Mouse (Mus musculus) lung, postnatal 0 days (tissue): ENCODE results near the gene Fyttd1. TPM values are rescaled to one million over a fixed set of nuclear protein-coding genes. Genes with fewer than 3 reads are reported as not detected.

Source experiments
- ATAC-seq: fragments of 200-750 bp; cut with Nextera tagmentation; 2 replicates; pipeline ENCODE4 v1.8.0; 2017; ENCODE audit warnings: moderate library complexity
- DNase-seq: peaks from one replicate; pipeline ENCODE4 v3.0.0-alpha.2; 2016; ENCODE audit warnings: low spot score
- H3K27ac ChIP-seq: fragments of 300-500 bp; sonication (generic); 2 replicates; pipeline ENCODE4 v1.5.1; 2014; ENCODE audit warnings: antibody characterized with exemption, mild to moderate bottlenecking, low read length, mixed read lengths
- H3K27me3 ChIP-seq: fragments of 300-500 bp; sonication (generic); replicated peaks from 2 replicates; pipeline ENCODE4 v1.6.1; 2014; ENCODE audit warnings: low read length, mixed read lengths; ENCODE audit not compliant: insufficient read depth
- H3K36me3 ChIP-seq: fragments of 300-500 bp; sonication (generic); 2 replicates; pipeline ENCODE4 v1.6.1; 2014; ENCODE audit warnings: low read length, mixed read lengths; ENCODE audit not compliant: insufficient read depth
- H3K4me1 ChIP-seq: fragments of 300-500 bp; sonication (generic); 2 replicates; pipeline ENCODE4 v1.6.1; 2014; ENCODE audit warnings: antibody characterized with exemption, low read depth, low read length, mixed read lengths; ENCODE audit not compliant: insufficient read depth
- H3K4me2 ChIP-seq: fragments of 300-500 bp; sonication (generic); replicated peaks from 2 replicates; pipeline ENCODE4 v1.6.1; 2014; ENCODE audit warnings: low read depth, mild to moderate bottlenecking, low read length, moderate library complexity, mixed read lengths
- H3K4me3 ChIP-seq: fragments of 300-500 bp; sonication (generic); 2 replicates; pipeline ENCODE4 v1.5.1; 2014; ENCODE audit warnings: low read depth, low read length
- H3K9ac ChIP-seq: fragments of 300-500 bp; sonication (generic); replicated peaks from 2 replicates; pipeline ENCODE4 v1.6.1; 2014; ENCODE audit warnings: low read depth, mild to moderate bottlenecking
- H3K9me3 ChIP-seq: fragments of 300-500 bp; sonication (generic); 2 replicates; pipeline ENCODE4 v1.6.1; 2016; ENCODE audit warnings: low read length, mixed read lengths
- CTCF ChIP-seq: IDR thresholded peaks from 2 replicates; pipeline ENCODE4 v1.5.1; 2016; ENCODE audit warnings: antibody characterized with exemption, mild to moderate bottlenecking
- EP300 ChIP-seq: IDR thresholded peaks from 2 replicates; pipeline ENCODE4 v1.6.1; 2016; ENCODE audit warnings: antibody characterized with exemption, mild to moderate bottlenecking, control low read depth
- WGBS: fragments of 180-500 bp; shearing (Covaris S2); extraction: QIAGEN DNeasy Blood & Tissue Kit; methylation state at CpG from one replicate; pipeline ENCODE4 v1.1.7; 2014; 5-methylcytosine and 5-hydroxymethylcytosine counted together
- polyA plus RNA-seq: library from polyadenylated mRNA; unstranded; fragments of >200 nt; fragmentation: Nextera tagmentation; extraction: Ambion mirVana; gene quantifications from 2 replicates; pipeline ENCODE4 v1.2.1, GENCODE M21; 2015

The Fyttd1 gene
- polyA plus RNA-seq, 1 experiment from 2014 or later = 63.5 TPM

DNA sequence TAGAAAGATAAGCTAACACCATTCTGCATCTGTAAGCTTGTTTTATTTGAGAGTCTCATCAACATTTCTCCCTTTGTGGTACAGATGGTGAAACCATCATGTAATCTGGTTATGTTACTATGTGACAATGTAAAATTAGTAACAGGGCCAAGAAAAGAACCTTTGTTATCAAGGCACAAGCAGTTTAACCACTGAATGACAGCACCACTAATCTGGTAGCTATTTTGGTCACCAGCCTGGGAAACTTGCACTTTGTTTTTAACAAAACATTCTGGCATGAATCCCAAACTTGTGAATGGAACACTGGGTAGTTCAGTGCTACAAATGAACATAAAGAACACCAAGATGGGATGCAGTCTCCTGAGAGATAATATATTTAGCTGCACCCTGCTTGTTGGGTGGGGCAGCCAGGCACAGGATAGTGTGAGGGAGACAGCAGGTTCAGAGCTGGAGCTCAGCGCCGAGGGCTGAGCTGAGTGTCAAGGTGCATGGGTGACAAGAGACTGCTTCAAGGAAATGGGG lies 23.2 kb upstream of the Fyttd1 start:
- no peak for TF ChIP-seq EP300
- no peak for TF ChIP-seq CTCF
- H3K27ac ChIP-seq = 0 out of 2 replicates have a peak overlapping the region, but pooled peaks have one; percentile 44
- H3K9ac ChIP-seq = no peak overlapping the region
- WGBS = 57% methylated on average over 2 of the region's 2 CpGs
- H3K27me3 ChIP-seq = no peaks in the 10 kb centered on the region
- no peak overlapping the region for H3K4me3 ChIP-seq
- no peaks in the 10 kb centered on the region for H3K9me3 ChIP-seq
- H3K4me1 ChIP-seq = no peaks in the 10 kb centered on the region; the same call in 1 of the 2 replicates
- H3K36me3 ChIP-seq = no peaks in the 10 kb centered on the region; the same call in 1 of the 2 replicates
- DNase-seq (peak; percentile 5), ATAC-seq (no peak; the same call in 1 of the 2 replicates)
- H3K4me2 ChIP-seq = no peak overlapping the region

DNA sequence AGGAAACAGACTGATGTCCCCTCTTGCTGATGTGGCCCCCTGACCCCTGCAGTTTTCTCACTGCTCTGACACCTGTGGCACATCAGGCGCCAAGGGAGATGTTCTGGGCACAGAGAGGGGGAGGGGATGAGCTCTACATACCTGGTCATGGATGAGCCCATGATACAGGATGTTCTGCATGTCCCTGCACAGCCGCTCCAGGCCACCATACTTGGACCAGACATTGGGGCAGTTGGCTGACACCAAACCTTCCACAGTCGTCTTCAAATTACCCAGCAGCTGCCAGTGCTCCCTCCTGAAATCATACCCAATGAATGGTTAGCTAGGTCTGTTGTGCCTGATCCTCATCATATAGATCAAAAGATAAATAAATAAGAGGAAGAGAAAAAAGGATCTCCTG lies 20.5 kb upstream of the Fyttd1 start:
- ATAC-seq = no peak
- TF ChIP-seq CTCF (no peak), EP300 (no peak)
- peaks cover 3% of the 10 kb centered on the region; the same call in 1 of the 2 replicates for H3K4me1 ChIP-seq
- no peak overlapping the region for H3K4me2 ChIP-seq
- no peak for DNase-seq
- H3K27ac ChIP-seq = no peak overlapping the region
- no peak overlapping the region for H3K4me3 ChIP-seq
- no peaks in the 10 kb centered on the region for H3K9me3 ChIP-seq
- no peak overlapping the region for H3K9ac ChIP-seq
- H3K36me3 ChIP-seq = 0 out of 2 replicates have a peak, but pooled peaks cover 5% of the 10 kb centered on the region
- 82% methylated on average over 3 of the region's 3 CpGs for WGBS
- H3K27me3 ChIP-seq = no peaks in the 10 kb centered on the region

DNA sequence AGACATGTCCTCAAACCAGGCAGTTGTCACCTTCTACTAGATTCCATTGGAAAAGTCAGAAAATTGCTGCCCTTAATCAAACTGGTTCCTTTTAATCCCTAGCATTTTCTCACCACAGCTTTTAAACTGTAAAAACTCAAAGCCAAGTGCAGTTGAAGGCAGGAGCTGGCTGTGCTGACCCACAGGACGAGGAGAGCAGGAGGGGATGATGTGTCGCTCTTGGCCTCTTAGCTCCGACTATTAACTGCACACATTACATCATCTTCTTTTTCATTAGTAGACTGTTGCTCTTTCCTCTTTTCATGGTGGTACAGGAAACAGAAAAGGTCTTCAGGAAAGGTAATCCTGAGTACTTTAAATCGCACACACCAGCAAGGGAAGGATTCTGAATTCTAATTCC lies 18.9 kb upstream of the Fyttd1 start:
- peaks cover 3% of the 10 kb centered on the region; the same call in 1 of the 2 replicates for H3K4me1 ChIP-seq
- no peak overlapping the region for H3K4me3 ChIP-seq
- H3K36me3 ChIP-seq = 0 out of 2 replicates have a peak, but pooled peaks cover 5% of the 10 kb centered on the region
- TF ChIP-seq CTCF (no peak), EP300 (no peak)
- 36% methylated on average over 4 of the region's 4 CpGs for WGBS
- peak overlapping the region; percentile 81 for H3K27ac ChIP-seq
- ATAC-seq (0 out of 2 replicates have a peak, but pooled peaks have one; percentile 36), DNase-seq (peak; percentile 28)
- no peak overlapping the region for H3K9ac ChIP-seq
- no peak overlapping the region for H3K4me2 ChIP-seq
- no peaks in the 10 kb centered on the region for H3K9me3 ChIP-seq
- no peaks in the 10 kb centered on the region for H3K27me3 ChIP-seq

DNA sequence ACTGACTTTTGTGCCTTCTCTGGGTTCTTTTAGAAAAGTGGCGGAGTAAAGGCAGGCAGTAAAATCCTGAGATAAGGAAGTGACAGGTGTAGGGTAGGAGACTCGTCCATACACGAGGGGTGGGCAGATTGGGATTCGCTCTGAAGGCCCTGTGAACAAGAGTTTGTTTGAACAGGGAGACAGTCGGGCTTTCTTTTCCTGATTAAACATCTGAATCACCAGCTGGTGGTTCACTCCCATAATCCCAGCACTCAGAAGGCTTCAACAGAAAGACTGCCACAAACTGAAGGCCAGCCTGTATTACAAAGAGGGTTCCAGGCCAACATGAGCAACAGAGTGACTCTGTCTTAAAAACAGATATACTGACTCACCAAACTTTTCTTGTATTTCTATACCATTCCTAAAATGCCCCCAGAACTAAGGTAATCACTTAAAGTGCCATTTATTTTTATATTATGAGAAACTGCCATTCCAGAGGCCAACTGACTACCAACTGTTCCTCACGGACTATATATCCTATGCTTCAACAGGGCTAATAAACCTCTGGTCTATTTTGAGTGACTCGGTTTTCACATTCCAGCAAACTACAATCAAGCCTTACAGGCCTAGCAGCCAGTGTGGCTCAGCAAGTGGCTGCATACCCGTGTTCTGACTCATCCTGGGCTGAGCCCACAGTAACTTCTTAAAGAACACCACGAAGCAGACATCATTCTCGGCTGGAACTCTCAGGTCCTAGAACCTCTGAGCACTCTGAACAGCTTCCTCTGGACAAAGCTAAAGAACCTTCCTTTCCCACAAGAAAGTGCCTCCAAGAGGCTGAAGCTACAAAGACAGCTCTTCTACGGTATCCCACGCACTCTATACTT lies 18.3 kb upstream of the Fyttd1 start:
- Histone ChIP-seq H3K4me1 (peaks cover 3% of the 10 kb centered on the region; the same call in 1 of the 2 replicates), H3K27ac (peak overlapping the region; percentile 81), H3K9ac (no peak overlapping the region), H3K4me3 (no peak overlapping the region), H3K36me3 (0 out of 2 replicates have a peak, but pooled peaks cover 5% of the 10 kb centered on the region), H3K9me3 (no peaks in the 10 kb centered on the region), H3K4me2 (no peak overlapping the region), H3K27me3 (no peaks in the 10 kb centered on the region)
- DNase-seq = peak; percentile 84
- WGBS = 47% methylated on average over 12 of the region's 12 CpGs
- peak; percentile 94 for ATAC-seq
- TF ChIP-seq EP300 (no peak), CTCF (no peak)

DNA sequence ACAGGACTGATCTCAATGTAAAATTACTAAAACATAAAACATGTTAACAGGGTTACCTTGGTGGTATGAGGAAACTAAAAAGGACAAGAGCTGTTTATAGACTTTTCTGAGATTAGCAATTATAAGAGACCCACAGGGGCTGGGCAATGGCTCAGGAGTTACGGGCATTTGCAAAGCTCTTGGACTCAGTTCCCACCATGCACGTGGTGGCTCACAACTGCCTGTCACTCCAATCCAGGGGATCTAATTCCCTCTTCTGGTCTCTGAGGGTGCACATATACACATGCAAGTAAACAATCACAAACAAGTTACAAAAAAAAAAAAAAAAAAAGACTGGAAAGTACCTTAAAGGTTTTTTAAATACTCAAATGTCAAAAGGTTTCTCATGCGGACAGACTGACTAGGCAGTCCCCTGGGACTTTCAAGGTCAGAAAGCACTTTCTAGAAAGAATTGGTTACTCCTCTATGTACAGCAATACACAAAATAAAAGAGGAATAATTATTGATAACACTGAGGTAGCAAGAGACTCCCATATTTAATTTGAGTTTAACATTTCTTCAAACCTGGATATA lies 15.4 kb upstream of the Fyttd1 start:
- Histone ChIP-seq H3K9me3 (no peaks in the 10 kb centered on the region), H3K4me2 (no peak overlapping the region), H3K9ac (no peak overlapping the region), H3K4me3 (no peak overlapping the region), H3K36me3 (0 out of 2 replicates have a peak, but pooled peaks cover 5% of the 10 kb centered on the region), H3K4me1 (peaks cover 3% of the 10 kb centered on the region; the same call in 1 of the 2 replicates), H3K27me3 (no peaks in the 10 kb centered on the region), H3K27ac (no peak overlapping the region)
- 96% methylated on average over 3 of the region's 3 CpGs for WGBS
- TF ChIP-seq EP300 (no peak), CTCF (no peak)
- no peak for ATAC-seq
- DNase-seq = no peak

DNA sequence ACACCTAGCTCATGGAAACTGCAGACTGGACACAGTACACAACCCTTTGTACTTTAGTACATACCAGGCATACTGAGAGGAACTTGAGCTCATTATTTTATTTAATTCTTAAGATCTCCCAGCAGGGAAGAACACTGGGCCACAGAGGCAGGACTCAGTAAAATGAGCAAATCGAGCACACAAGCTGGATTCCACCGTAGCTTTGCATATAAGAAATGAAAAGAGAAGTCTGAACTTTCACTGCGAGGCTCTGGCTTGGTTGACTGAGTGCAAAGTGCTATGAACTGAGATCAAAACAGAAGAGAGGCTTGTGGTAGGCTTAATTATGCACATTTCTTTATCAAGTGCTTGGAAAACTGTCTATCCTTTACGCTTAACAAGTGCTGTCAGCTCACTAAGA lies 11.9 kb upstream of the Fyttd1 start:
- Histone ChIP-seq H3K4me2 (no peak overlapping the region), H3K9ac (no peak overlapping the region)
- WGBS = 70% methylated on average over 4 of the region's 4 CpGs

More for the DNA sequence above, 11.9 kb upstream of the Fyttd1 start:
- peak; percentile 9; the same call in 1 of the 2 replicates for ATAC-seq
- H3K36me3 ChIP-seq = 0 out of 2 replicates have a peak, but pooled peaks cover 5% of the 10 kb centered on the region
- peaks cover 9% of the 10 kb centered on the region; the same call in 1 of the 2 replicates for H3K4me1 ChIP-seq
- TF ChIP-seq EP300 (peak; percentile 34; the same call in 1 of the 2 replicates), CTCF (no peak)
- DNase-seq = peak; percentile 26
- peak overlapping the region; percentile 26; the same call in 1 of the 2 replicates for H3K27ac ChIP-seq
- H3K9me3 ChIP-seq = no peaks in the 10 kb centered on the region
- H3K27me3 ChIP-seq = no peaks in the 10 kb centered on the region
- H3K4me3 ChIP-seq = no peak overlapping the region
